9 mouse cellular contexts compared by ENCODE assay signal in genomic region chr11:34881528-34881927, GRCm38 (mm10). TPM values are rescaled to one million over a fixed set of nuclear protein-coding genes. Genes with fewer than 3 reads are reported as not detected.
DNase-seq lines count a peak whose midpoint lies in the region; ATAC-seq and TF ChIP-seq lines count a peak whose summit lies in the region.
"Had no signal": no experiment of that assay in that cellular context is flagged by ENCODE, and none has a peak within 500 bp of the region (broad histone marks: within the 10 kb centered on the region; RNA-seq: fewer than 3 reads in every experiment).

No protein-coding gene starts in this region.

- H3K4me2 ChIP-seq in heart, postnatal 0 days (ENCODE audit: low read depth, low read length) = no peak overlapping the region
- H3K4me2 ChIP-seq in heart, embryonic 12.5 days = no peak overlapping the region
- H3K4me2 ChIP-seq: neural tube, embryonic 12.5 days had no signal

- TF ChIP-seq CTCF in heart, postnatal 0 days (IDR thresholded peaks at IDR 0.05; ENCODE audit: low read depth) = peak; percentile 86

- H3K4me3 ChIP-seq in heart, postnatal 0 days (ENCODE audit: low read depth, low read length) = no peak overlapping the region
- no peak overlapping the region for H3K4me3 ChIP-seq in heart, embryonic 12.5 days
- H3K4me3 ChIP-seq: neural tube, embryonic 12.5 days had no signal

- H3K4me1 ChIP-seq in heart, postnatal 0 days (ENCODE audit: control insufficient read depth, insufficient read depth) = no peaks in the 10 kb centered on the region
- no peaks in the 10 kb centered on the region for H3K4me1 ChIP-seq in heart, embryonic 12.5 days (replicated peaks)
- H3K4me1 ChIP-seq: neural tube, embryonic 12.5 days had no signal

- peak; percentile 79 for DNase-seq in heart, postnatal 0 days (ENCODE audit: low spot score)
- DNase-seq in 416B (ENCODE audit: low read depth) = peak; percentile 32
- DNase-seq in Muller cell, postnatal 12 days (ENCODE audit: inconsistent ontology term) = peak; percentile 19
- peak; percentile 11 to 29 for DNase-seq in kidney, postnatal 4 days
- DNase-seq in right cerebral cortex, postnatal 4 days = peak; percentile 10
- DNase-seq in urinary bladder, adult 2 months (ENCODE audit: low spot score) = no peak
- no peak for DNase-seq in gastrocnemius, postnatal 10 days

- no peaks in the 10 kb centered on the region for H3K36me3 ChIP-seq in heart, postnatal 0 days (replicated peaks; ENCODE audit: control insufficient read depth, insufficient read depth, low read length)
- no peaks in the 10 kb centered on the region for H3K36me3 ChIP-seq in heart, embryonic 12.5 days
- H3K36me3 ChIP-seq: neural tube, embryonic 12.5 days had no signal

- no peak overlapping the region for H3K27ac ChIP-seq in heart, postnatal 0 days (ENCODE audit: low read depth)
- no peak overlapping the region for H3K27ac ChIP-seq in heart, embryonic 12.5 days (ENCODE audit: poor library complexity, severe bottlenecking)
- H3K27ac ChIP-seq: neural tube, embryonic 12.5 days had no signal

- no peak for TF ChIP-seq EP300 in heart, postnatal 0 days (IDR thresholded peaks at IDR 0.05; ENCODE audit: low read depth)

- WGBS in heart, postnatal 0 days = 23% methylated on average over 5 of the region's 5 CpGs
- WGBS in heart, embryonic 12.5 days = 31% methylated on average over 5 of the region's 5 CpGs

- H3K9ac ChIP-seq in heart, postnatal 0 days (replicated peaks; ENCODE audit: low read depth, low read length) = no peak overlapping the region
- H3K9ac ChIP-seq in heart, embryonic 12.5 days = no peak overlapping the region
- H3K9ac ChIP-seq: neural tube, embryonic 12.5 days had no signal

- no peaks in the 10 kb centered on the region for H3K27me3 ChIP-seq in heart, postnatal 0 days (ENCODE audit: control insufficient read depth, insufficient read depth, low read length)
- H3K27me3 ChIP-seq in heart, embryonic 12.5 days (replicated peaks) = no peaks in the 10 kb centered on the region
- H3K27me3 ChIP-seq: neural tube, embryonic 12.5 days had no signal

- ATAC-seq in heart, postnatal 0 days (ENCODE audit: insufficient read depth, low read depth) = peak; percentile 53; the same call in 1 of the 2 replicates
- ATAC-seq in heart, embryonic 12.5 days (ENCODE audit: insufficient number of reproducible peaks, low FRiP score) = no peak

- H3K9me3 ChIP-seq in heart, postnatal 0 days (replicated peaks; ENCODE audit: control insufficient read depth, low read length) = no peaks in the 10 kb centered on the region
- H3K9me3 ChIP-seq in heart, embryonic 12.5 days (replicated peaks) = no peaks in the 10 kb centered on the region
- H3K9me3 ChIP-seq: neural tube, embryonic 12.5 days had no signal

RNA-seq across cellular contexts. Expression of gene Spdl1, which starts 48.1 kb away (rescaled TPM):
- total RNA-seq in heart, postnatal 0 days (2014; rRNA removed; ENCODE audit: low replicate concordance) = 2.4 and 3.1 TPM in 2 replicates
- 3.8 and 3.9 TPM in 2 replicates for polyA plus RNA-seq in heart, postnatal 0 days (2015; fragmentation: Nextera tagmentation; extraction: Ambion mirVana)
- 18.8 and 19.2 TPM in 2 replicates for polyA plus RNA-seq in heart, embryonic 12.5 days (2016; fragmentation: Nextera tagmentation; extraction: Ambion mirVana)
- polyA plus RNA-seq in urinary bladder, adult 2 months (2012; rRNA removed) = 1.2 and 1.3 TPM in 2 replicates
- 1 to 10 TPM; 2.6 to 3.5 TPM for total RNA-seq in gastrocnemius, postnatal 10 days (2021)

Comparison
In these comparisons a context has a peak if more than half of its experiments do, and no peak if none do; other contexts are left out.
1. DNase-seq: peak in heart, postnatal 0 days (single experiment), 416B (single experiment), Muller cell, postnatal 12 days (single experiment), kidney, postnatal 4 days (2 of 2) and right cerebral cortex, postnatal 4 days (single experiment); none in urinary bladder, adult 2 months (single experiment) and gastrocnemius, postnatal 10 days (single experiment).